Mouse (Mus musculus): ENCODE measurements around the gene Nova1. TPM values are rescaled to one million over a fixed set of nuclear protein-coding genes. Genes with fewer than 3 reads are reported as not detected.

Gene Nova1
- total and polyA plus RNA-seq, 3 experiments: 5.7 to 63.2 (median 21.9) TPM

DNA sequence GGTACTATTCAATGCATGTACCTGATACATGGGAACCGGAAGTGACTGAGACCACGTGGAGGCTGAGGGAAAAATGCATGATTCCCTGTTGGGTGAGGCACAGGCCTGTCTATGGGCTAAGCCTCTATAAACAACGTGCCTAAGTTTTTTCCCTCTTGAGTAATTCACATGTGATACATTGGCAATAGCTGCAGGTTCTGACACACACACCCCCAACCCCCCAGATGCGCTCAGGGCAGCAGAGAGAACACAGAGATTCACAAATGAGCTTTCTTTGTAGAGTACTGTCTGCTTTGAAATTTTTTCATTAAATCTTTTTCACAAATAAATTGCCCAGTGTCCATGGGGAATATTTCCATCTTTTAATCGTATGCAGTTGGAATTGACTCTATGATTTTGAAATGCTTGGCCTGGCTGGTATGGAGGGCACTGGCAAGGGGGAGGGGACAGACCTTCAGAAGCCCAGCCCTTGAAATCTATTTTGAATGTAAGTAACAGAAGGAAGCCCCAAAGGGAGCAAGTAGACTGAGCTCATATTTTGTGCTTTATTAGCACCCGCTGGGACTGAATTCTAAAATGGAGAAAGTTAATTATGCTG lies 173.3 kb downstream of the Nova1 start:
- DNase-seq (ENCODE audit: low spot score): no peak
- H3K27me3 ChIP-seq (ENCODE audit: insufficient read depth, low read length): no peaks in the 10 kb centered on the region; the same call in 1 of the 2 replicates
- TF ChIP-seq POLR2AphosphoS5 (IDR thresholded peaks at IDR 0.05; ENCODE audit: insufficient replicate concordance, low read depth, low read length) (no peak), GATA1 (IDR thresholded peaks at IDR 0.05; ENCODE audit: borderline replicate concordance, low read length) (no peak), CTCF (IDR thresholded peaks at IDR 0.05; ENCODE audit: low read depth, low read length) (no peak), GATA2 (IDR thresholded peaks at IDR 0.05; ENCODE audit: borderline replicate concordance, low read depth, low read length) (no peak), TAL1 (conservative IDR thresholded peaks at IDR 0.05; ENCODE audit: low read depth, low read length) (no peak)
- H3K4me3 ChIP-seq (ENCODE audit: low read depth, low read length): no peak overlapping the region
- ATAC-seq (ENCODE audit: extremely low read depth, insufficient number of reproducible peaks, low FRiP score, poor library complexity, severe bottlenecking): no peak
- H3K36me3 ChIP-seq (replicated peaks): no peaks in the 10 kb centered on the region
- H3K4me1 ChIP-seq (ENCODE audit: insufficient read depth, low read depth, low read length): no peaks in the 10 kb centered on the region
- H3K9me3 ChIP-seq (replicated peaks): no peaks in the 10 kb centered on the region

Measured in G1E (cell line).